Mouse (Mus musculus): ENCODE results near the gene Gm5269. TPM values are rescaled to one million over a fixed set of nuclear protein-coding genes. Genes with fewer than 3 reads are reported as not detected.

The Gm5269 gene
- total RNA-seq, 1 experiment: not detected

- in situ Hi-C loops (cut with MboI; ENCODE audit: low sequenced_read_pairs in 2 of 2, unreplicated experiment in 2 of 2): no loop called here
- DNase-seq (ENCODE audit: low read depth, low spot score): no peak
- Histone ChIP-seq H3K9me3 (ENCODE audit: control insufficient read depth, insufficient read depth, low read depth, low read length) (no peaks in the 10 kb centered on the region), H3K4me1 (ENCODE audit: control insufficient read depth in 2 of 2, insufficient read depth in 2 of 2, low read length in 2 of 2, poor library complexity in 1 of 2) (no peaks in the 10 kb centered on the region), H3K4me3 (ENCODE audit: insufficient read depth in 1 of 2, low read depth in 1 of 2, low read length in 2 of 2, poor library complexity in 1 of 2, severe bottlenecking in 1 of 2) (no peak overlapping the region), H3K9ac (ENCODE audit: insufficient read depth, low read depth, low read length, poor library complexity, severe bottlenecking) (no peak overlapping the region), H3K36me3 (ENCODE audit: control insufficient read depth, insufficient read depth, low read length, poor library complexity, severe bottlenecking) (peaks cover 3% of the 10 kb centered on the region; the same call in 1 of the 2 replicates), H3K27ac (ENCODE audit: insufficient read depth, low read depth, low read length, poor library complexity, severe bottlenecking) (no peak overlapping the region)
- TF ChIP-seq CHD2 (IDR thresholded peaks at IDR 0.05; ENCODE audit: low read depth, low read length): no peak
- no peak for TF ChIP-seq ZC3H11A (IDR thresholded peaks at IDR 0.05; ENCODE audit: borderline replicate concordance, low read depth, low read length)
- no peak for TF ChIP-seq HCFC1 (IDR thresholded peaks at IDR 0.05; ENCODE audit: borderline replicate concordance, insufficient read depth, low read length)
- no peak for TF ChIP-seq ZNF384 (IDR thresholded peaks at IDR 0.05; ENCODE audit: low read depth, low read length)
- no peak for TF ChIP-seq MAFK (IDR thresholded peaks at IDR 0.05; ENCODE audit: insufficient read depth, low read depth, low read length)
Measured at GRCm38 (mm10) chr1:45920703-45921102, 30.6 kb upstream of the Gm5269 start.

GRCm38 (mm10) chr1:45919752-45920151 lies 29.7 kb upstream of the Gm5269 start:
- Histone ChIP-seq H3K4me3 (ENCODE audit: insufficient read depth in 1 of 2, low read depth in 1 of 2, low read length in 2 of 2, poor library complexity in 1 of 2, severe bottlenecking in 1 of 2) (no peak overlapping the region), H3K9ac (ENCODE audit: insufficient read depth, low read depth, low read length, poor library complexity, severe bottlenecking) (no peak overlapping the region), H3K27ac (ENCODE audit: insufficient read depth, low read depth, low read length, poor library complexity, severe bottlenecking) (no peak overlapping the region), H3K4me1 (ENCODE audit: control insufficient read depth in 2 of 2, insufficient read depth in 2 of 2, low read length in 2 of 2, poor library complexity in 1 of 2) (no peaks in the 10 kb centered on the region), H3K36me3 (ENCODE audit: control insufficient read depth, insufficient read depth, low read length, poor library complexity, severe bottlenecking) (peaks cover 3% of the 10 kb centered on the region; the same call in 1 of the 2 replicates), H3K9me3 (ENCODE audit: control insufficient read depth, insufficient read depth, low read depth, low read length) (no peaks in the 10 kb centered on the region)
- TF ChIP-seq ZNF384 (IDR thresholded peaks at IDR 0.05; ENCODE audit: low read depth, low read length) (no peak), HCFC1 (IDR thresholded peaks at IDR 0.05; ENCODE audit: borderline replicate concordance, insufficient read depth, low read length) (no peak), CHD2 (IDR thresholded peaks at IDR 0.05; ENCODE audit: low read depth, low read length) (no peak), MAFK (IDR thresholded peaks at IDR 0.05; ENCODE audit: insufficient read depth, low read depth, low read length) (no peak), ZC3H11A (IDR thresholded peaks at IDR 0.05; ENCODE audit: borderline replicate concordance, low read depth, low read length) (no peak)
- in situ Hi-C loops (cut with MboI; ENCODE audit: low sequenced_read_pairs in 2 of 2, unreplicated experiment in 2 of 2): no loop called here
- DNase-seq (ENCODE audit: low read depth, low spot score): no peak

DNA sequence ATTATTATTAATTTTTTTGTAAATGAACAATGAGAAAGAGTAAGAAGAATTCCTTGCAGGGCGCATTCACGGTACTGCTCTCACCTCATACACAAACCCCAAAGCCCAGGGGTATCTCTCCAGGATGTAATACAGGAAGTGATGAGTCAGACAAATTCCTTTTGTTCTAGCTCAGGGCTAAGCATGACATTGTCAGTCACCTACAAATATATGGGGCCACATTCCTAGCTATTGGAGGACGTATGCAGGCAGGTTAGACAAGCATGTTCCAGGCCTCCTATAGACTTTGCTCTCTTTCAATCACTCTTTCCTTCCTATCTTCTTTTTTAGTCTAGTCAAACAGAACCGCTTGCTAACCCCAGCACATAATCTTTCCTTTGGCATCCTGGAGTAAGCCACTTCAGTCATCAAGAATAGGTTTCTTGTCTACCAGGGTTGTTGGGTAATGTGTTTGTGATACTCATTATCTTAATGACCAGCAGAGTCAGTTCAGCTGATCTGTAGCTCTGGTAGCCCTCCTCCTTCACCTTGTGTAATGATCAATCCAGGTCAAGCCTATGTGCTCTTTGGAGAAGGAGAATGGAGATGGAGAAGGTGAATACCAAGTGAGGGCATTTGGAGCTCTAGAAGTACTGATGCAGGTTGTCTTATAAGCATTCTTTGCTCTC lies 27.2 kb upstream of the Gm5269 start:
- Histone ChIP-seq H3K36me3 (ENCODE audit: control insufficient read depth, insufficient read depth, low read length, poor library complexity, severe bottlenecking) (peaks cover 3% of the 10 kb centered on the region; the same call in 1 of the 2 replicates), H3K27ac (ENCODE audit: insufficient read depth, low read depth, low read length, poor library complexity, severe bottlenecking) (no peak overlapping the region), H3K9me3 (ENCODE audit: control insufficient read depth, insufficient read depth, low read depth, low read length) (no peaks in the 10 kb centered on the region), H3K4me1 (ENCODE audit: control insufficient read depth in 2 of 2, insufficient read depth in 2 of 2, low read length in 2 of 2, poor library complexity in 1 of 2) (0 out of 4 replicates have a peak, but pooled peaks cover 2 to 4% of the 10 kb centered on the region in 2 experiments), H3K9ac (ENCODE audit: insufficient read depth, low read depth, low read length, poor library complexity, severe bottlenecking) (no peak overlapping the region), H3K4me3 (ENCODE audit: insufficient read depth in 1 of 2, low read depth in 1 of 2, low read length in 2 of 2, poor library complexity in 1 of 2, severe bottlenecking in 1 of 2) (no peak overlapping the region)
- no peak for DNase-seq (ENCODE audit: low read depth, low spot score)
- TF ChIP-seq MAFK (IDR thresholded peaks at IDR 0.05; ENCODE audit: insufficient read depth, low read depth, low read length): no peak
- no peak for TF ChIP-seq HCFC1 (IDR thresholded peaks at IDR 0.05; ENCODE audit: borderline replicate concordance, insufficient read depth, low read length)
- no peak for TF ChIP-seq CHD2 (IDR thresholded peaks at IDR 0.05; ENCODE audit: low read depth, low read length)
- TF ChIP-seq ZNF384 (IDR thresholded peaks at IDR 0.05; ENCODE audit: low read depth, low read length): no peak
- TF ChIP-seq ZC3H11A (IDR thresholded peaks at IDR 0.05; ENCODE audit: borderline replicate concordance, low read depth, low read length): no peak
- in situ Hi-C loops (cut with MboI; ENCODE audit: low sequenced_read_pairs in 2 of 2, unreplicated experiment in 2 of 2): no loop called here

GRCm38 (mm10) chr1:45916174-45916573 lies 26.1 kb upstream of the Gm5269 start:
- Histone ChIP-seq H3K9me3 (ENCODE audit: control insufficient read depth, insufficient read depth, low read depth, low read length) (no peaks in the 10 kb centered on the region), H3K4me1 (ENCODE audit: control insufficient read depth in 2 of 2, insufficient read depth in 2 of 2, low read length in 2 of 2, poor library complexity in 1 of 2) (0 out of 4 replicates have a peak, but pooled peaks cover 2 to 4% of the 10 kb centered on the region in 2 experiments), H3K27ac (ENCODE audit: insufficient read depth, low read depth, low read length, poor library complexity, severe bottlenecking) (no peak overlapping the region), H3K36me3 (ENCODE audit: control insufficient read depth, insufficient read depth, low read length, poor library complexity, severe bottlenecking) (peaks cover 3% of the 10 kb centered on the region; the same call in 1 of the 2 replicates), H3K9ac (ENCODE audit: insufficient read depth, low read depth, low read length, poor library complexity, severe bottlenecking) (no peak overlapping the region), H3K4me3 (ENCODE audit: insufficient read depth in 1 of 2, low read depth in 1 of 2, low read length in 2 of 2, poor library complexity in 1 of 2, severe bottlenecking in 1 of 2) (no peak overlapping the region)
- in situ Hi-C loops (cut with MboI; ENCODE audit: low sequenced_read_pairs in 2 of 2, unreplicated experiment in 2 of 2): no loop called here
- DNase-seq (ENCODE audit: low read depth, low spot score): no peak
- no peak for TF ChIP-seq ZNF384 (IDR thresholded peaks at IDR 0.05; ENCODE audit: low read depth, low read length)
- TF ChIP-seq ZC3H11A (IDR thresholded peaks at IDR 0.05; ENCODE audit: borderline replicate concordance, low read depth, low read length): no peak
- no peak for TF ChIP-seq CHD2 (IDR thresholded peaks at IDR 0.05; ENCODE audit: low read depth, low read length)
- TF ChIP-seq MAFK (IDR thresholded peaks at IDR 0.05; ENCODE audit: insufficient read depth, low read depth, low read length): no peak
- no peak for TF ChIP-seq HCFC1 (IDR thresholded peaks at IDR 0.05; ENCODE audit: borderline replicate concordance, insufficient read depth, low read length)

All from ES-E14 (cell line).